Mouse (Mus musculus) lung, postnatal 0 days (tissue): ENCODE results near the gene Rad51b.

Experiments
- CTCF ChIP-seq: IDR thresholded peaks from 2 replicates; pipeline ENCODE4 v1.5.1; 2016; ENCODE audit warnings: antibody characterized with exemption, mild to moderate bottlenecking
- EP300 ChIP-seq: IDR thresholded peaks from 2 replicates; pipeline ENCODE4 v1.6.1; 2016; ENCODE audit warnings: antibody characterized with exemption, mild to moderate bottlenecking, control low read depth

DNA sequence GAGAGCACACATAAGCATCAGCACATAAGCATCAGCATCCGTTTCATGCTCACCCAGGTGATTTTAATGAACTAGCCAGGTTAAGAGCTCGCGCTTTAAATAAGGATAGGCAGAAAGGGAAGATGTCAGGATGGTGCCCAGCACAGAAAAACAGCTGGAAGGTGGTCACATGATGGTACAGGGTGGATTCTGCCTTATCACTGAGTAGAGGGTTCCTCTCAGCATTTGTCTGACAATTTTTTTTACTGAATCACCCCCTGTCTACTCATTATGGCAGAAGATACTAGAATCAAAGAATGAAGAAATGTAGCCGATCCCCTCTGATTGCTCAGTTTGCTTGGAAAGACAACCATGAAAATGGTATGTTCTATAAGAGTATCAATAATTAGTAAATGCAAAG, 474.1 kb downstream of the Rad51b start:
- TF ChIP-seq EP300, result no peak
- no peak for TF ChIP-seq CTCF
